Mouse (Mus musculus): ENCODE results near the gene Sema4a.
A peak's percentile ranks its signal among the peaks of the same experiment; 100 is the strongest.
"Not testable (repeated sequence)": the region's sequence is repeated elsewhere in the genome, so short reads cannot be mapped to it uniquely, and the experiment has no call there.

Gene Sema4a

DNA sequence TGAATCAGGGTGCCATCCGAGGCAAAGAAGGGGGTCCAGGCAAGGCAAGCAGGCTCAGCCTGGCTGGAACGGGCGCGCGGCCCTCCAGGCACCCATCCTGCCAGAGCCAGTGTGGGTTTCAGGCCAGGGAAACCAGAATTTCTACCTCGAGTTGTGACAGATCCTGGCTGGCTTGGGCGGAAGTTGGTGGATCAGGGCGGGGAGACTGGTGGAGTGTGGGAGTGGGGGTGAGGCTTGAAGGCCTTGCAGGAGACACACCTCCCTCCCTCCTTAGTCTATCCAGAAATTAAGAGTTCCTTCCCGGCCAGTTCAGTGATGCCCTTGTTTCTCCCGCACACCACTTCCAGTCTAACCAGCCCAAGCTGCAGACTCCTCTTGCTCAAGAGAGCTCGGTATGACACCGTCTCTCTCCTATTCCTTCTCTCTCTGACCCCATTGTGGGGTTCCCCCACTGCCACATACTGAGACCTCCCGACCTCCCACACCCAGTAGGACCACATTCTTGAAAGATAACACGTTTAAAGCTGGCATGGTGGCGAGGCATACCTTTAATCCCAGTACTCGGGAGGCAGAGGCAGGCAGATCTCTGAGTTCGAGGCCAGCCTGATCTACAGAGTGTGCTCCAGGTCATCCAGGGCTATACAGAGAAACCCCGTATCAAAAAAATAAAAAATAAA, 5.3 kb downstream of the Sema4a start:
- DNase-seq (ENCODE audit: low read depth, low spot score), result peak; percentile 12

DNA sequence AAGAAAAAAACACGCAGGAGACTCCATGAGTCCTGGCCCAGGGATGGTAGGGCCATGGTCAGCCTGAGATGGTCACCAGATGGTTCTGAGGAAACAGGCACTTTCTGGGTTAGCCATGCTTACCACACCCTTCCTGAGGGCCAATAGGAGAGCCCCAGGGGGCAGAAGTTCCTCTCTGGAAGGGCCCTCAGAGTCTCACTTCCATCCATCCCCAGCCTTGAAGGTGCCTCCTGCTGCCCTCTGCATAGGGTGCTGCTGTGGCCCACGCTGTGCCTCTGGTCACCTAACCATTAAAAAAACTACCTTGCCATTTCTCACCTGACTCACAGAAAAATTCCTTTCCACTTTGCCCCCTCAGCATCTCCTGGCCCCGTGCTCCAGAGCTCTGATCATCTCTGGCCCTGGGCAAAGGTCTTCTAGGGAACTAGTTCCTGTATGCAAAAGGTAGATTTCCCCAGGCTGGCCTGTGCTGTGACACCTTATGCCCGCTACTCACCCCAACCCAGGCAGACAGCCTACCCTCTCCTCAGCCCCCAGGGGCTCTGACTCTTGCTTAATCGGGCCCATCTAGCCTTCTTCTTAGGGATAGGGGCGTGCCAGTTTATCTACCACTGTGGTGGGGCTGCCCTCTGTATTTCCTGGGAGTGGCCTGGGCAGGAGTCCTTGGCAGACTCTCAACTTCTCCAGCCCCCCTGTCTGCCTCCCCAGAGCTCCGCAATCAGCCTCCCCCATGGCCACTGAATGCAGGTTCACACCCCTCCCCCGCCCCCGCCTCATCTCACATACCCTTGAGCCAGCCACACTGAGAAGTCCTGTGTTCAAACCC, 6.0 kb downstream of the Sema4a start:
- DNase-seq (ENCODE audit: low read depth, low spot score), result peak; percentile 32

DNA sequence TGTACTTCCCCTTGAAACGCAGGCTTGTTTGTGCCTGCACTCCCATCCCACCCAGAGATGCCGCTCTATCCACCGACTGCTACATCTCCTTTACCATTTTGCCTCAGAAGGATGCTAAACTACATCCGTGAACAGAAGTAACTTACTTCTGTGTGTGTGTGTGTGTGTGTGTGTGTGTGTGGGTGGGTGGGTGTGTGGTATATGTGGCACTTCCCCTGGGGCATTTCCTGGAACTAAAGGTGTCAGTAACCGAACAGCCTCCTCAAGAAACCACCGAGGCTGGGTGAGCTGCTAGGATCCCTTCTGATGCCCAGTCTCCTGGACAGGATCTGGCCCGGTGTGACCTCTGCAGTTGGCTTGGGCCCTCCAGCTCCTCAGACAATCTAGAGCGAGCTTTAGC, 7.0 kb downstream of the Sema4a start:
- DNase-seq (ENCODE audit: low read depth, low spot score), result peak; percentile 80

DNA sequence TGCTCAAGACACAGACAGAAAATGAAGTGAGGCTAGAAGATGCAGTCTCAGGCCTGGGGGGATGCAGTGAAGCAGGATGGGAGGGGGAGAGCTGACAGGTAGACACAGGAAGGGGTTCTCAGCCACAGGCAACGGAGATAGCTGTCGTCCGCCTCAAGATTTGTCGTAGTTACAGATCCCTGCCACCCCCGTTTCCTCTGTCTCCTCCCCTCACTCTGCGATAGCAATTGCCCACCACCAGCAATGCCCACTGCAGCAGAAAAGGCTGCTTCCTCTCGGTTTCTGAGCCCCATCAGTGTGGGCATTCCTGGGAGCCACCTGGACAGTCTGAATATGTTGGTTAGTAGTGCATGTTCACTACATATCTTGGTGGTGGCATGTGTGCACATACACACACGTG, 7.6 kb downstream of the Sema4a start:
- peak; percentile 73 for DNase-seq (ENCODE audit: low read depth, low spot score)

DNA sequence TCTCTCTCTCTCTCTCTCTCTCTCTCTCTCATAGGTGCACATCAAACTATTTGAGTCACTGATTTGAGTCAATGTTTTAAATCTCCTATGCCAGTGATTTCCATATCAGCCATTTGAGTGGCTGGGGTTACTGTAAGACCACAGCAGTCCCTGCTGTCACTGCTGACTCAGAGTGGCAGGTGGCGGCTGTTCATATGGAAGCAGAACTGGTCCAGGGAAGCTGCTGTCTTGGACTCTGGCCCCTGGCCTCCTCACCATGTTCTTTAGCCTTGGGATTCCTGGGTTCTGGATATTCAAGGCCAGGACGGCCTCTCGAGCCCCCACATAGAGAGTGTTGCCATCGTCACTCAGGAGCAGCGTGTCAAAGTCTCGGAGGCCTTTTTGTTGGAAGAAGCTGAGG, 8.3 kb downstream of the Sema4a start:
- peak; percentile 21 for DNase-seq (ENCODE audit: low read depth, low spot score)

DNA sequence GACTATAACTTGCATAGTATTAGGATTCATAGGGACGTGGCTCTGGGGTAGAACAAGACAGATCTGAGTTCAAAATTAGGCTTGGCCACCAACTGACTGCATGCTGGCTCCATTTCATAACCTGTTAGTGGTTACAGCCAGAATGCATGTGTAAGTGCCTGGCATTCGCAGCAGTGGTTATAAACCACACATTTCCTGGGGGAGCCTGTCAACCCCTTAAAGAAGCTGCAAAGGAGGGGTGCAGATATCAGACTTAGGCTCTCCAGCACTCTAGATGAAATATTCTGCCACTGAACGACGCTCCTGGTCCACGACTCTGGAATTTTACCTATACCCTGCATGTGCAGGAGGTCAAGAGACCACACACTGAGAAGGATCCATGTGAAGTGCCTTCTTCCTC, 8.7 kb downstream of the Sema4a start:
- peak; percentile 48 for DNase-seq (ENCODE audit: low read depth, low spot score)

DNA sequence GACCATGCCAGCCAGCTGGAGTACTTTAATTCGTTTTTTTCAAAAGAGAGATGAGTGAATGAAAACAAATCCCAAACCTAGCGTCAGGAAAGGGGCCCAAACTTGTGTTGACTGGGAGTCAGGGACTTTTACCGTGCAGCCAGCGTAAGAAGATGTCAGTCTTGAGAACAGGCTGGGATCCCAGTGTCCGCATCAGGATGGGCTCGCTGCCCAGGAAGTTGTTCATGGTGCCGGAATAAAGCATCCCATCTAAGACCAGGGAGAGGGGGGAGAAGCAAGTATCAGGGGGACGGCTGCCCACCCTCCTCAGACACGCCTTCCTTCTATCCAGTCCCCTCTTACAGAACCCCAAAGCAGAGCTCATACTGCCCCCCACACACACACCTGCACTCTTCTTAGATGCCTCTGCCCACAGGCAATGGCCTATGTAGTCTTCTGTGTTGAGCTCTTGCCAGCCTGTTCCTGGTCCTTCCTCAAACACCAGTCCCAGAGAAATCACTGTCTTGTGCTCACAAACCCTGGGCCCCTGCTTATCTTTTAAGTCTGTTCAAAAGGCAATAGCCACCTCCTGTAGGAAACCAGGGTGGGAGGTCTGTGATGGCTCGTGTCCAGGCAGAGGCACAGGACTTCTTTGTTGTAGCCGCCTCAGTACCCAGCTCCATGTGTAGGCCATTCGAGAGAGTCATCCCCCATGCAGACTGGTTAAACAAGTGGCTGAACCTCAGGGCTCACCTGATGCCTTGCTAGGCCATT, 10.4 kb downstream of the Sema4a start:
- no peak for DNase-seq (ENCODE audit: low read depth, low spot score)

DNA sequence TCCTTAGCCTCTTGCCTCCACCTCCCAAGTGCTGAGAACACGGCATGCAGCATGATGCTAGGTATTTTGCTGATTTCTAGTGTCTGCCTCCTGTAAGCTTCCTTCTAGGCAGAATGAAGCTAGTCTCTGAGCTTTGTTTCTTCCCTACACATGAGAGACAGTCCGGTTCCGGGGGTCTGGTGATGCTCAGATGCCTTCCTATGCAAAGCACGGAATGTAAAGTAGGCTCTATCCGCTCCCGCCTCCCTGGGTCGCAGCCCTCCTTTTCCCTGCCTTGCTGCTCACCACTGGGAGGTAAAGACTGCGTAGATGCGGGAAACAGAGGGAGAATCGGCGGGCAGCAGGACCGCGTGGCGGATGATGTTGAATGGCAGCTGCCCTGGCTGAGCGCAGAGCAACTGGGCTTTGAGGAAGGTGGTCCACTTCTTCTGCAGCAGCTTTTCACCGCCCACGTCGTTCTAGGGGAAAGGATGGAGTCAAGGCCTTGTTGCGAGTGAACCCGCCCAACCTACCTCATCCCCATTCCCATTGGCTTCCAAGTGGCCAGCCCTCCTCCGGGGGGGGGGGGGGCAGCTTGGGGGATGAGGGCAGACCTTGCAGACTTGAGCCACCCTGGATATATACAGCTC, 11.5 kb downstream of the Sema4a start:
- no peak for DNase-seq (ENCODE audit: low read depth, low spot score)

DNA sequence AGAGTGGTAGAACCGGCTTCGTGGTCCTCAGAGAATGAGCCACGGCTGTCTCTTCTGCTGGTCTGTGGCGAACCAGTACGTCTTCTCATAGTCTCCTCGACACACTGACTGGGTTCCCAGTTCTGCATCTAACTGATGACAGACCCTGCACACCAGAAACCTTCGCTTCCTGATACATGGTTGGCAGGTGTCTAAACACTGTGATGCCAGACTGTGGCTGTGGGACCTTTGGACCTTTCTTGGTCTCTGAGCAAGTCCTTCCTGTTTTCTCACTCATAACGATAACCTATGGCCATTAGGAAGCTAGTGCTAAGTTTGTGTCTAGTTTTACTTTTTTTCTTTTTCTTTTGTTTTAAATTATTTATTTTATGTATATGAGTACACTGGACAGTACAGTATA, 12.5 kb downstream of the Sema4a start:
- no peak for DNase-seq (ENCODE audit: low read depth, low spot score)

DNA sequence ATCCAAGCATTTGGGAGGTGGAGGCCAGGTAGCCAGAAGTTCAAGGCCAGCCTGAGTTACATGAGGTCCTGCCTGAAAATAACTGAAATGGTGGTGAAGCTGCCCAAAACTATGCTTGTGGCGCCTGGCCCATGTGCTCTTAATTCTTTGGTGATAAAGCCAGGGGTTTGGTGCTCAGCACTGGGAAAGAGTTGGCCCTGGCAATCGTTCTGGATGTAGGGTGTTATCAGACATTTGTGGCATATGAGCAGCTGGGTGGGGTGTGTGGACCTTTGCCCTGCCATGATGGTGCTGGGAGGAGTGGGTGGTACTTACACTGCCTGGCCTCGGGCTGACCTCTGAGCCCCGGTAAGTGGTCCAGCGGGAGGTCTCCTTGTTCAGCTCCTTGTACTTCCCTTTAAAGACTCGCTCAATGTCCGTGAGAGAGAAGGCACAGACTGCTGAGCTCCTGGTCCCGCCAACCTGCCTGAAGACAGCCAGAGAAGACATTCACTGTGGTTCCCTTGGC, 13.3 kb downstream of the Sema4a start:
- DNase-seq (ENCODE audit: low read depth, low spot score), result no peak

DNA sequence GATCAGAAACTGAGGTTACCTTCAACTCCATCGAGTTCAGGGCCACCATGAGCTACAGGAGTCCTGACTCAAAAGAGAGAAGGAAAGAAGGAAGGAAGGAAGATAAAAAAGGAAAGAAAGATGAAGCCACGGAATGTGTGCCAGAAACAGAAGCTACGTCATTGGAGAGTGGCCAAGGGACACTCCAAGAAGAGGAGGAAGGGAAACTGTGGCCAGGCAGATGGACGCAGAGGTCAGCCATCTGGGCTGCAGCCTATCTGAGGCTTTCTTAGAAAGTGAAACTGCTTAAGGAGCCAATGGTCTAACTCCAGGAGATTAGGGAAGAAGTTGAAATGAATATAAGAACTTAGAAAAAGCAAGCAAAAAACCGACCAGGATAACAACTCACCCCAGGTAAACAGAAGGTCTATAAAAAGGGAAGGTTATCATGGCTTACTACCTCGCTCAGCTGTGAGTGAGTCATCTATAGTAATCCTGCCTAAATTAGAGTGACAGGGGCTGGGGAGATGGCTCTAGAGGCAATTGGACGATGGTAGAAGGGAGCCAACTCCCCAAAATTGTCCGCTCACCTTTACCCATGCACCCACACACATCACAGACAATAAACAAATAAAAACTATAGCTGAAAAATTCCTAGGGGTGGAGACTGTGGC, 14.4 kb downstream of the Sema4a start:
- no peak for DNase-seq (ENCODE audit: low read depth, low spot score)

DNA sequence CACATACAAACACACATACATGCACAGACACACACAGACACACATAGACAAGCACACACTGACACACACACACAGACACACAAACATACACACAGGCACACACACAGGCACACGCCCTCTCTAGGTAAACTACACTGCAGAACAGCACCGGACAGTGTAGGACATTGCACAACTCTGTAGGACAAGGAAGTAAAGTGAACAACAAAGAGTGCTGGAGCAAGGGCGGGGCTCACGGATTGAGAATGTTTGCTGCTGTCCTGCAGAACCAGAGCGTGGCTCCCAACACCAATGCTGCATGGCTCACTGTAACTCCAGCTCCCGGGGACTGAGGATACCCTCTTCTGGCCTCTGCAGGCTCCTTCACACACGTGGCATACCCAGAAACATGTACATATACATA, 18.1 kb downstream of the Sema4a start:
- DNase-seq (ENCODE audit: low read depth, low spot score), result no peak

DNA sequence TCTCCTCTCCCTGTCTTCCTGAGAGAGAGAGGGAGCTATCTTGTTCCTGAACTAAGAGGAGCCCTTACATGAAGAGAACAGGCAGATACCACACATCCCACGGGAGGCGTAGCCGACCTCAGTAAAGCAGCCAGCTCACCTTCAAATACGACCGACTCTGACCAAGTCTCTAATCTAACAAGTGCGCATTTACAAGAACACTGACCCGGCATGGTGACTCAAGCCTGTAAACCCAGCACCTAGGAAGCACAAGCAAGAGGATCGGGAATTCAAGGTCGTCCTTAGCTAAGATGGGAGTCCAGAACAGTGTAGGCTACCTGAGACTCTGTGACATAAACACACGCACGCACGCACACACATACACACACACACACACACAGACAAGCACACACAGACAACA, 18.5 kb downstream of the Sema4a start:
- DNase-seq (ENCODE audit: low read depth, low spot score), result no peak

DNA sequence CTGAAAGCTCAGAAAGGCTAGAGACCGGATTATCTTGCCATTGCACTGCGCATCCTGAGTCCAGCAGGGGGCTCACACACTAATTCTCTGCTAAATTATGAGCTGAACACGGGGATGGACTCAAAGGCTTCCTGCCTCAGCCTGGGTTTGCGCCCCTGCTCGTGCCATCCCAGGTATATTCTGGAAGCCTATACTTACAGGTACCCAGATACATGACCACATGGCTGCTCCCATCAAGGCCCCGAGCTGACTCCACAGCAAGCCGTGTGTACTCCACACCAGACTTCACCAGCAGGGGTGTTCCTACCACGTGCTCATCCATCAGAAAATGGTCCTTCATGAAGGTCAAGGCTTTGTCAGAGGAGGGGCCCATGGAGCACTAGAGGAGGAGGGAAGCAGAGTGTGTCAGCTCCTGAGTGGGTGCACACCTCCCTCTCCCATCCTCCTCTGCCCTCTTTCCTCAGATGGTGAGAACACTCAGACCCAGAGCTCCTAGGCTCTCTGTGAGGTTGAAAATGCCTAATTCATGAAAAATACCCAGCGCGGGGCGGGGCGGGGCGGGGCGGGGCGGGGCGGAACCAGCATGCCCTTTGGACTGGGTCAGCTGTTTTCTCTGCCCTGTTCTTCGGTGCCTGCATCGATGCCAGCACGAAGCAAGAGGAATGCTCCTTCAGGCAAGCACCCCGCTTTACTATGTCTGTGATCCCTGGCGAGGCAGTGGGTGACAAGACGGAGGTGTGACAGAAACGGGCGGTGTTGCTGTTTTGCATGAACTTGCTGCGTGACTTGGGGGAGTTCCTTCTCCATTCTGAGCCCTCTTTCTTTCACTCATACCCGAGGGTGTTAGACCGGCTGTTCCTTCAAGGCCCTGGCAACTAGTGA, 20.2 kb downstream of the Sema4a start:
- DNase-seq (ENCODE audit: low read depth, low spot score), result peak; percentile 79

DNA sequence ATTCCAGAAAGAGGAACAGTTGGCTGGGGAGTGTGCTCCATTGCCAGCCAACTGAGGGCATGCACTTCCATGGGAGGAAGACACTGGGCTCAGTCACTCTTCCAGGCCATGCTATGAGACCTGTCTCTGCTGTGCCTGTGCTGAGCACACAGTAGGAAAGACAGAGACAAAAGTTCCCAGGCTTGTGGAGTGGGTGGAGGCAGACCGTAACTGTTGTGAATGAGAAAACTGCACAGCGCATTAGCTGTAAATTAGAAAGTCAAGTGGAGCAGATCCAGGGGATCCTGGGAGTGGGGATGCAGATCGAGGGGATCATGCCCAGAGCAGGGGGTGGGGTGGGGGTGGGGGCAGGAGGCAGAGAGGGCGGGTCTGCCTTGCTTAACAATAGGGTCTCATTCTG, 21.4 kb downstream of the Sema4a start:
- DNase-seq (ENCODE audit: low read depth, low spot score), result no peak

DNA sequence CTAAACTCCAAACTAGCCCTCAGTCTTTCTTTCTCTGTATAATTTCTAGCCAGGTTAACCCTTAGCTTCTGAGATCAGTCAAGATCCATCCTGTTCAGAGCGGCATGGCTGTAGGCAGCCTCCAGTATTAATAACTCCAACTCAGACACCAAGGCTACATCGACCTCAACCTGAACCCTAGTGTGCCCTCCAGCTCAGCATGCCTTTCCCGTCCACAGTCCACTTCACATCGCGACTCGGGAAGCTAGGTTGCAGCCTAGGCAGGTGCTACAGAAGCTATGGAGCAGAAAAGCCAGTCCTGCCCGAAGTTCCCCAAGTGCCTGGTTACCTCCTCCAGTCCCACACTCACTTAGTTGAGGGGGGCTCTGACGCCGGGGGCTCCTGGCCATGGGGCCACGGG, 23.5 kb downstream of the Sema4a start:
- DNase-seq (ENCODE audit: low read depth, low spot score), result no peak

DNA sequence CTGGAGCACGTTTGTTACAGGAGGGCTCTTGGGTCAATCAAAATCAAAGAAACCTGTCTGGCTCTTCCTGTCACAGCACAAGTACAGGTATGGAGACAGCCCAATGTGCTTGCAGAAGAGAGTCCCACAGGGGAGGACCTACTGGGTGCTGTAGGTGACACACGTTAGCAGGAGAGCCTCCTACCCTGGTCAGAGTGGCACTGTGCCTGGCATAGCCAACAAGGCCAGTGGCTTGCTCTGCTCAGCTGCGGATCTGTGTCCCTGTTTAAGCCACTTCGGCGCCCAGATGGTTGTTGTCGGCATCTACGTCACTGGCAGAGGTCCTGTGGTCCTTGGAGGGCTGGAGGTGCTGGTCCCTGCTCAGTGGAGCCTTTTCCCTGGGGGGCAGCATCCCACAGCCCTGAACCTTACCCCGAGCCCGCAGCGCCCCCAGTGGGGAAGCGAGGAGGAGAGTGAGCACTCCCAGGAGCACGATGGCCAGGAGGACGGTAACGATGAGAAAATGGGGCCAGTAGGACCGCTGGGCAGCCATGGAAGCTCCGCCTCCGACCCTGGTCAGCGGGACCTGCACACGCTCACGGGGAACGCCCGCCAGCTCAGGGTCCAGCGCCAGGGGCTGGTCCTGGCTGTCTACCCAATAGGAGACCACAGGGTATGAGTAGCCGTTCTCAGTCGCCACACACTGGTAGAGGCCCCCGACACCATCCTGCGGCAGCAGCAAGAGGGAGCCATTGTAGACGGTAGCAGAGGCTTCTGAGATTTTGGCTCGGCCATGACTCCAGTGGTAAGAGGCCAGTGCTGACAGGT, 24.4 kb downstream of the Sema4a start:
- no peak for DNase-seq (ENCODE audit: low read depth, low spot score)

DNA sequence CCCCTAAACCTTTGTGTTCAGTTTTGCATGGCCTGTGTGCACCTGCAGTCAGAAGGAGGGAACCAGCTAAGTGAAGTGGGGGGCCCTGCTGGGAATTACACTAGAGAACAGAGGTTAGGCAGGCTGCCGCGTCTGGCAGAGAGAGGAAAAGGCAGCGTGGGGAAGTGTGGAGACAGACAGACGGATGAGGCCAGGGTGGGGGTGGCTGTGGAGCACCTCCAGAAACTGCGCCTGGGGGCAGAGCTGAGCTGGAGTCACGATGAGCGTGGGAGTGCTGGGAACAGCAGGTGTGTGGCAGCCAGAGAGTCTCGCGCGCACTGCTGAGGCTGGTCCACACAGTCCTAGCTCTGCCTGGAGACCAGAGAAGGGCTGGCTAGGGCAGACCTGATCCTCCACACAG, 25.5 kb downstream of the Sema4a start:
- DNase-seq (ENCODE audit: low read depth, low spot score), result no peak

DNA sequence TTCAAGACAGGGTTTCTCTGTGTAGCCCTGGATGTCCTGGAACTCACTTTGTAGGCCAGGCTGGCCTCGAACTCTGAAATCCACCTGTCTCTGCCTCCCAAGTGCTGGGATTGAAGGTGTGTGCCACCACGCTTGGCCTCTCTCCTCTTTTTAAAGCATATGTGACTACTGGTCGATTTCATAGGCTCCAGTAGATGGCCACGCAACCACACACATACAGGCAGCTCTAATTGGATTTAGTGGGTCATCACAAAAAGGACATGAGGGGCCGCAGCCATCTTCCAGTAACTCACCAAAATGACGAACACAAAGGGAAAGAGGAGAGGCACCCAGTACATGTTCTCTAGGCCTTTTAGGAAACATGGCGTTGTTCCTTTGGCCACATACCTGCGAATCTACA, 32.3 kb downstream of the Sema4a start:
- not testable (repeated sequence) for DNase-seq (ENCODE audit: low read depth, low spot score)
